Mouse (Mus musculus): Measurements from ENCODE around the gene Lgr5. TPM values are rescaled to one million over a fixed set of nuclear protein-coding genes. Genes with fewer than 3 reads are reported as not detected.

The Lgr5 gene
- total RNA-seq, 2 experiments from 2014 or later: not detected

GRCm38 (mm10) chr10:115462646-115463045 is 124.9 kb downstream of the Lgr5 start:
- ATAC-seq (replicated peaks; ENCODE audit: poor library complexity): no peak

GRCm38 (mm10) chr10:115457368-115458021 is 130.1 kb downstream of the Lgr5 start:
- no peak for ATAC-seq (replicated peaks; ENCODE audit: poor library complexity)

GRCm38 (mm10) chr10:115448614-115449013 is 139.0 kb downstream of the Lgr5 start:
- no peak for ATAC-seq (replicated peaks; ENCODE audit: poor library complexity)

GRCm38 (mm10) chr10:115437286-115437685 is 150.3 kb downstream of the Lgr5 start:
- no peak for ATAC-seq (replicated peaks; ENCODE audit: poor library complexity)

GRCm38 (mm10) chr10:115425351-115425750 is 162.2 kb downstream of the Lgr5 start:
- no peak for ATAC-seq (replicated peaks; ENCODE audit: poor library complexity)

- ATAC-seq (replicated peaks; ENCODE audit: poor library complexity): no peak
Measured at GRCm38 (mm10) chr10:115421976-115422375, 165.6 kb downstream of the Lgr5 start.

GRCm38 (mm10) chr10:115414056-115414455 is 173.5 kb downstream of the Lgr5 start:
- ATAC-seq (replicated peaks; ENCODE audit: poor library complexity): no peak

- ATAC-seq (replicated peaks; ENCODE audit: poor library complexity): no peak
Measured at GRCm38 (mm10) chr10:115413496-115413895, 174.1 kb downstream of the Lgr5 start.

GRCm38 (mm10) chr10:115406393-115406792 is 181.2 kb downstream of the Lgr5 start:
- peak; percentile 97 for ATAC-seq (replicated peaks; ENCODE audit: poor library complexity)

Other genes with a start within 250 kb of the Lgr5 start
- 13.1 and 14.3 TPM in 2 replicates for gene Tmem19, start 225.3 kb downstream of the Lgr5 start, total RNA-seq (2015)
- 14.5 and 19.4 TPM in 2 replicates for gene Tmem19, start 225.3 kb downstream of the Lgr5 start, total RNA-seq (2017)
- 8.8 and 14.2 TPM in 2 replicates for gene Thap2, start 203.3 kb downstream of the Lgr5 start, total RNA-seq (2015)
- gene Thap2, start 203.3 kb downstream of the Lgr5 start, total RNA-seq (2017): 9.9 and 13.1 TPM in 2 replicates
- 34.4 and 51.9 TPM in 2 replicates for gene Zfc3h1, start 202.8 kb downstream of the Lgr5 start, total RNA-seq (2015)
- 23.2 and 32.0 TPM in 2 replicates for gene Zfc3h1, start 202.8 kb downstream of the Lgr5 start, total RNA-seq (2017)
- not detected in 2 replicates for gene A930009A15Rik, start 17.8 kb downstream of the Lgr5 start, total RNA-seq (2015)
- gene A930009A15Rik, start 17.8 kb downstream of the Lgr5 start, total RNA-seq (2017): not detected in 2 replicates
- 7.7 and 13.6 TPM in 2 replicates for gene Tspan8, start 229.1 kb upstream of the Lgr5 start, total RNA-seq (2015)
- gene Tspan8, start 229.1 kb upstream of the Lgr5 start, total RNA-seq (2017): 5.6 and 10.8 TPM in 2 replicates

Measured in megakaryocyte progenitor cell, adult 5-6 weeks (primary cell).